Mouse (Mus musculus) hindbrain, postnatal 0 days (tissue): ENCODE measurements around the gene Nfkbie. TPM values are rescaled to one million over a fixed set of nuclear protein-coding genes. Genes with fewer than 3 reads are reported as not detected.

Source experiments
- ATAC-seq: fragments of 200-750 bp; cut with Nextera tagmentation; 2 replicates; pipeline ENCODE4 v1.8.0; 2017; ENCODE audit warnings: mild to moderate bottlenecking, moderate TSS enrichment, moderate library complexity
- DNase-seq: peaks from one replicate; pipeline ENCODE4 v3.0.0-alpha.2; 2015; ENCODE audit warnings: low spot score
- H3K27ac ChIP-seq: fragments of 300-500 bp; sonication (generic); 2 replicates; pipeline ENCODE4 v1.5.1; 2014; ENCODE audit warnings: mild to moderate bottlenecking
- H3K27me3 ChIP-seq: fragments of 300-500 bp; sonication (generic); 2 replicates; pipeline ENCODE4 v1.6.1; 2014; ENCODE audit warnings: low read length, mixed read lengths; ENCODE audit not compliant: insufficient read depth
- H3K36me3 ChIP-seq: fragments of 300-500 bp; sonication (generic); 2 replicates; pipeline ENCODE4 v1.6.1; 2014; ENCODE audit warnings: low read length, mixed read lengths; ENCODE audit not compliant: insufficient read depth
- H3K4me1 ChIP-seq: fragments of 300-500 bp; sonication (generic); 2 replicates; pipeline ENCODE4 v1.6.1; 2014; ENCODE audit warnings: antibody characterized with exemption, low read length, mixed read lengths; ENCODE audit not compliant: insufficient read depth
- H3K4me2 ChIP-seq: fragments of 300-500 bp; sonication (generic); 2 replicates; pipeline ENCODE4 v1.6.1; 2014; ENCODE audit warnings: low read depth, mild to moderate bottlenecking, low read length, moderate library complexity, mixed read lengths
- H3K4me3 ChIP-seq: fragments of 300-500 bp; sonication (generic); 2 replicates; pipeline ENCODE4 v1.5.1; 2014; ENCODE audit warnings: low read length
- H3K9ac ChIP-seq: fragments of 300-500 bp; sonication (generic); replicated peaks from 2 replicates; pipeline ENCODE4 v1.6.1; 2014; ENCODE audit warnings: mild to moderate bottlenecking, low read length, moderate library complexity, mixed read lengths
- H3K9me3 ChIP-seq: fragments of 300-500 bp; sonication (generic); 2 replicates; pipeline ENCODE4 v1.6.1; 2016; ENCODE audit warnings: low read length, mixed read lengths
- CTCF ChIP-seq: IDR thresholded peaks from 2 replicates; pipeline ENCODE4 v1.5.1; 2016; ENCODE audit warnings: antibody characterized with exemption, control low read depth, low read depth
- WGBS: fragments of 180-500 bp; shearing (Covaris S2); extraction: QIAGEN DNeasy Blood & Tissue Kit; methylation state at CpG from one replicate; pipeline ENCODE4 v1.1.7; 2014; 5-methylcytosine and 5-hydroxymethylcytosine counted together
- polyA plus RNA-seq: library from polyadenylated mRNA; unstranded; fragments of >200 nt; fragmentation: Nextera tagmentation; extraction: Ambion mirVana; gene quantifications from 2 replicates; pipeline ENCODE4 v1.2.1, GENCODE M21; 2015
- total RNA-seq: library from RNA; depleted of rRNA; stranded (reverse); fragments of >200 nt; gene quantifications from 2 replicates; pipeline ENCODE4 v1.2.3, GENCODE M21; 2014

Gene Nfkbie
- total and polyA plus RNA-seq, 2 experiments from 2014 or later, result 5.2 to 7.7 TPM

DNA sequence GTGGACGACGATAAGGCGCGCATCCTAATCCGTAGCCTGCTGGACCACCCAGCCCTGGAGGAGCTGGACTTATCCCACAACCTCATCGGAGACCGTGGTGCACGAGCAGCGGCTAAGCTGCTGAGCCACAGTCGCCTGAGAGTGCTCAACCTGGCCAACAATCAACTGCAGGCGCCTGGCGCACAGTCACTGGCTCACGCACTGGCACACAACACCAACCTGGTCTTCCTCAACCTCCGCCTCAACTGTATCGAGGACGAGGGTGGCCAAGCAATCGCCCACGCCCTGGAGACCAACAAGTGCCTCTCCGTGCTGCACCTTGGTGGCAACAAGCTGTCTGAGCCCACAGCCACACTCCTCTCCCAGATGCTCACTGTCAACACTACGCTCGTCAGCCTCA, 15.8 kb upstream of the Nfkbie start:
- H3K27ac ChIP-seq, result no peak overlapping the region
- H3K4me3 ChIP-seq, result no peak overlapping the region
- H3K36me3 ChIP-seq, result no peaks in the 10 kb centered on the region
- 0 out of 2 replicates have a peak, but pooled peaks cover 2% of the 10 kb centered on the region for H3K4me1 ChIP-seq
- ATAC-seq, result no peak
- TF ChIP-seq CTCF, result no peak
- no peaks in the 10 kb centered on the region for H3K27me3 ChIP-seq
- no peaks in the 10 kb centered on the region for H3K9me3 ChIP-seq
- H3K4me2 ChIP-seq, result no peak overlapping the region
- H3K9ac ChIP-seq, result no peak overlapping the region
- DNase-seq, result no peak
- WGBS, result 78% methylated on average over 21 of the region's 21 CpGs

DNA sequence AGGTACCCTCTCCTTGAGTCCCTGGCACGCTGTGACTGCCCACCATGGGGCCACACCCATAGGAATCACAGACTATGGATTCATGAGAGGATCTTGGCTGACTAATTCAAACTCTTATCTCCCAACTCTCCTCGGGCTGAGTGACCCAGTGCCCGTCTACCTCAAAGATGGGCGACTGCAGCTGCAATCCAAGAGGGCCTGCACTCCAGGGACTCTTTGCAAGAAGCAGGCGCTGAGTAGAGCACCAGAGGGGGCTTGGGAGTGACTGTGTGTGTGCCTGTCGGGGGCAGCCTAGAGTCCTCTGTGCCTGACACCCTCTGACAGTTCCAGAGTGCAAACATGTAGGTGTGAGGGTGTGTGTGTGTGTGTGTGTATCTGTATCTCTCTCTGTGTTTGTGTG, 13.4 kb upstream of the Nfkbie start:
- Histone ChIP-seq H3K9me3 (no peaks in the 10 kb centered on the region), H3K4me1 (peaks cover 2% of the 10 kb centered on the region; the same call in 1 of the 2 replicates), H3K36me3 (0 out of 2 replicates have a peak, but pooled peaks cover 2% of the 10 kb centered on the region), H3K4me3 (no peak overlapping the region), H3K27ac (no peak overlapping the region; the same call in 1 of the 2 replicates), H3K4me2 (no peak overlapping the region), H3K27me3 (peaks cover 7% of the 10 kb centered on the region; the same call in 1 of the 2 replicates), H3K9ac (no peak overlapping the region)
- ATAC-seq (no peak), DNase-seq (no peak)
- no peak for TF ChIP-seq CTCF
- 36% methylated on average over 6 of the region's 6 CpGs for WGBS

DNA sequence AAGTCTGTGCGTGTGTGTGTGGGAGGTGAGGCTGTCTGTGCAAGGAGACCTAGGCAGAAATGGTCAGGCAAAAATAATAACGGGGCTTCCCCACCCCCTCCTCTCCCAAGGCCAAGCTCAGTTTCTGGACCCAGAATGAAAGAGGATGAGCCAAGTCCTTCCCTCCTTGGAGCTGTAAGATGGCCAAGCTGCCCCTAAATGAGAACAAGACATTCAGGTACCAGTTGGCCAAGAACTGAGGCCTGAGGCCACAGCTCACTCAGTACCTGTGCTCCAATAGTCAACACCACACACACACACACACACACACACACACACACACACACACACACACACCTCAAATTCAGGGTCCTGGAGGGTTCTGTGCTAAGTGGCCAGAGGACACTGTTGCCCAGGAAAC, 12.8 kb upstream of the Nfkbie start:
- TF ChIP-seq CTCF, result no peak
- H3K4me2 ChIP-seq, result no peak overlapping the region
- peaks cover 2% of the 10 kb centered on the region; the same call in 1 of the 2 replicates for H3K4me1 ChIP-seq
- no peak overlapping the region for H3K4me3 ChIP-seq
- no peak for DNase-seq
- 0 out of 2 replicates have a peak, but pooled peaks cover 2% of the 10 kb centered on the region for H3K36me3 ChIP-seq
- 59% methylated on average over 2 of the region's 2 CpGs for WGBS
- no peaks in the 10 kb centered on the region for H3K9me3 ChIP-seq
- peaks cover 7% of the 10 kb centered on the region; the same call in 1 of the 2 replicates for H3K27me3 ChIP-seq
- H3K27ac ChIP-seq, result no peak overlapping the region
- ATAC-seq, result no peak
- H3K9ac ChIP-seq, result no peak overlapping the region

DNA sequence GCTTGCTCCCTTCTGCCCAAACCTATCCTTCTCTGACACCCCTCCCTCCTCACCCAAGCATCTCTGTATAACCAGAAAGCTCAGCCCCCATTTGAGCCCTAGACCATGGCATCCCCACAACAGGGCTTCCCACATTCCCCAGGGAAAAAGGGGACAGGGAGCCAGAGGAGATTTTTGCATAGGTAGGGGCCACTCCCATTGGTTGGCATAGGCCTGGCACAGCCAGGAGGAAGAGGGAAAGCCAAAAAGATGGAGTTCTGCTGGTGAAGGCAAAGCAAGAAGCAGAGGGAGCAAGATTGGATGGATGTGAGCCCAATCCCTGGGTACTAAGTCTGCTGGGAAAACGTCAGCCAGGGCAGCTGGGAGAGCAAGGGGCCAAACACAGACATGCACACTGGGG, 12.4 kb upstream of the Nfkbie start:
- TF ChIP-seq CTCF, result no peak
- 35% methylated on average over 1 of the region's 1 CpGs for WGBS
- Histone ChIP-seq H3K4me3 (no peak overlapping the region), H3K9me3 (no peaks in the 10 kb centered on the region), H3K4me2 (no peak overlapping the region), H3K36me3 (0 out of 2 replicates have a peak, but pooled peaks cover 2% of the 10 kb centered on the region), H3K27me3 (peaks cover 7% of the 10 kb centered on the region; the same call in 1 of the 2 replicates), H3K27ac (peak overlapping the region; percentile 20; the same call in 1 of the 2 replicates), H3K4me1 (peaks cover 2% of the 10 kb centered on the region; the same call in 1 of the 2 replicates), H3K9ac (no peak overlapping the region)
- ATAC-seq, result no peak
- DNase-seq, result no peak

DNA sequence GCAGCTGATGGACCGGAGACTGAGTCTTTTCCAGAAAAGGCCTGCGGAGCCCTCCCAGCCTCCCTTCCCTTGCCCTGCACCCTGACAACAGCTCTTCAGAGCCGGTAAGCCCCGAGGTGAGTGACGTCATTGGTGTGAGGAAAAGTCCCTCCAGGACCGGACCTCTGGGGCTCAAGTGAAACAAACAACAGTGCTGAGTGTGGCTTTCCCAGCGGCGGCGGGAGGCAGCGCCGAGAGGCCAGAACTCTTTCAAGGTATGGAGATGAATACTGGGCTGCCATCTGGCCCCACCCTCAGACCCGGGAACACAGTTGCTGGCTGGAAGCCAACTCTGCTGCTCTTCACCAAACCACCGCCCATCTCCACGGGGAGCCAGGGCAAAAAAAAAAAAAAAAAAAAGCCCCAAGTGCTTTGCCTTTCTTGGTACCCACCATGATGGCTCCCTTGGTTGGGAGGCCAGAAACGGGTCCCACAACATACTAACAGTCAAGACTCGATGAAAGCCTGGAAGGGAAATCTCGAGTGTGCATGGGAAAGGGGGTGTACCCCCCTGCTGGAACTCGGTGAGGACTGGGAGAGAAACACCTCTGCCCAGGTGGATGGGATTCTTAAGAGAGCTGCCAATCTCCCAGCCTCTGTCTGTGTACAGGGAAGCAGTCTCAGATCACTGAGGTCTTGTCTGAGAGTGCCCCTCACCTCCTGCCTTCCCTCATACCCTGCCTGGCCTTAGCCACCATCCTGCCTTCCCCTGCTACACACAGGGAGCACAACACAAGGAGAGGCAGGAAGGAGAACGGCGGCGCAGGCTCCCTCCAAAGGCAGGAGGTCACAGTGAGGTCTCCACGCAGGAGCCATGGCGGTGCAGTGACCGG, 11.3 kb upstream of the Nfkbie start:
- no peaks in the 10 kb centered on the region for H3K9me3 ChIP-seq
- peak overlapping the region; percentile 56 for H3K27ac ChIP-seq
- peak; percentile 52 for DNase-seq
- TF ChIP-seq CTCF, result no peak
- 14% methylated on average over 24 of the region's 24 CpGs for WGBS
- H3K4me2 ChIP-seq, result no peak overlapping the region
- peaks cover 2% of the 10 kb centered on the region; the same call in 1 of the 2 replicates for H3K4me1 ChIP-seq
- no peak for ATAC-seq
- 0 out of 2 replicates have a peak overlapping the region, but pooled peaks have one; percentile 13 for H3K9ac ChIP-seq
- H3K4me3 ChIP-seq, result 0 out of 2 replicates have a peak overlapping the region, but pooled peaks have one; percentile 3
- H3K27me3 ChIP-seq, result peaks cover 7% of the 10 kb centered on the region; the same call in 1 of the 2 replicates
- H3K36me3 ChIP-seq, result 0 out of 2 replicates have a peak, but pooled peaks cover 2% of the 10 kb centered on the region

DNA sequence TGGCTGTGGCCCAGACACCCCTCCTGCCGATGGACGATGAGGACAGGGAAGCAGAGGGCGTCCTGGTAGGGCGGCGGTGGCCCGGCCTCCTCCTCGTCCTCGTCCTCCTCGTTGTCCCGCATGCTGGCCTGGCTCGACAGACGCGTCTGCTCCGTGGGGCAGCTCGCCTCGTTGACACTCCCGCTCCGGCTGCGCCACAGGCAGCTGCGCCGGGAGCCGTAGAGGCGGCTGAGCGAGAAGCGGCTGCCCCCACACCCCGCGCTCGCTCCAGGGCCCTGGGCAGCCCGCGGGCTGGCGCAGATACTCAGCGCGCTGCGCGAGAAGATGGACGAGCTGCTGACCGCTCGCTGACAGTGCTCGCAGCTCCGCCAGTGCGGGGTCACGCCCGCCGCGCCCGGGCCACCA, 10.6 kb upstream of the Nfkbie start:
- H3K36me3 ChIP-seq, result 0 out of 2 replicates have a peak, but pooled peaks cover 2% of the 10 kb centered on the region
- ATAC-seq (no peak), DNase-seq (no peak)
- TF ChIP-seq CTCF, result no peak
- H3K9ac ChIP-seq, result peak overlapping the region; percentile 13; the same call in 1 of the 2 replicates
- H3K4me2 ChIP-seq, result peak overlapping the region; percentile 39
- H3K27me3 ChIP-seq, result peaks cover 7% of the 10 kb centered on the region; the same call in 1 of the 2 replicates
- 18% methylated on average over 44 of the region's 46 CpGs for WGBS
- H3K4me3 ChIP-seq, result 0 out of 2 replicates have a peak overlapping the region, but pooled peaks have one; percentile 3
- peak overlapping the region; percentile 56 for H3K27ac ChIP-seq
- H3K9me3 ChIP-seq, result no peaks in the 10 kb centered on the region
- peaks cover 2% of the 10 kb centered on the region; the same call in 1 of the 2 replicates for H3K4me1 ChIP-seq
